Mouse (Mus musculus): ENCODE data around the gene Frmd4b. TPM values are rescaled to one million over a fixed set of nuclear protein-coding genes. Genes with fewer than 3 reads are reported as not detected.

Frmd4b gene
- polyA plus RNA-seq, 1 experiment from 2014 or later: 15.8 TPM

GRCm38 (mm10) chr6:97346932-97347331, 270.4 kb downstream of the Frmd4b start:
- Histone ChIP-seq H3K9ac (replicated peaks; ENCODE audit: low read length) (no peak overlapping the region), H3K27me3 (ENCODE audit: control insufficient read depth, insufficient read depth, low read length) (no peaks in the 10 kb centered on the region), H3K27ac (replicated peaks; ENCODE audit: low read depth, low read length) (no peak overlapping the region), H3K36me3 (replicated peaks; ENCODE audit: control insufficient read depth, insufficient read depth, low read depth, low read length) (no peaks in the 10 kb centered on the region), H3K4me2 (ENCODE audit: low read depth, low read length) (no peak overlapping the region), H3K9me3 (replicated peaks; ENCODE audit: control insufficient read depth, low read length) (no peaks in the 10 kb centered on the region), H3K4me1 (ENCODE audit: control insufficient read depth, insufficient read depth, low read length) (no peaks in the 10 kb centered on the region; the same call in 1 of the 2 replicates), H3K4me3 (ENCODE audit: low read depth, low read length) (no peak overlapping the region)
- no peak for ATAC-seq (replicated peaks; ENCODE audit: insufficient number of reproducible peaks, low FRiP score, low TSS enrichment, low read depth)
- WGBS: 86% methylated on average over 1 of the region's 1 CpGs
- DNase-seq (ENCODE audit: low spot score): no peak

GRCm38 (mm10) chr6:97346527-97346926, 270.8 kb downstream of the Frmd4b start:
- WGBS: 62% methylated on average over 10 of the region's 10 CpGs
- Histone ChIP-seq H3K9me3 (replicated peaks; ENCODE audit: control insufficient read depth, low read length) (no peaks in the 10 kb centered on the region), H3K4me1 (ENCODE audit: control insufficient read depth, insufficient read depth, low read length) (no peaks in the 10 kb centered on the region; the same call in 1 of the 2 replicates), H3K4me3 (ENCODE audit: low read depth, low read length) (no peak overlapping the region), H3K4me2 (ENCODE audit: low read depth, low read length) (no peak overlapping the region), H3K27ac (replicated peaks; ENCODE audit: low read depth, low read length) (no peak overlapping the region), H3K9ac (replicated peaks; ENCODE audit: low read length) (no peak overlapping the region), H3K27me3 (ENCODE audit: control insufficient read depth, insufficient read depth, low read length) (no peaks in the 10 kb centered on the region), H3K36me3 (replicated peaks; ENCODE audit: control insufficient read depth, insufficient read depth, low read depth, low read length) (no peaks in the 10 kb centered on the region)
- no peak for ATAC-seq (replicated peaks; ENCODE audit: insufficient number of reproducible peaks, low FRiP score, low TSS enrichment, low read depth)
- no peak for DNase-seq (ENCODE audit: low spot score)

GRCm38 (mm10) chr6:97345921-97346320, 271.4 kb downstream of the Frmd4b start:
- 83% methylated on average over 2 of the region's 2 CpGs for WGBS
- Histone ChIP-seq H3K27me3 (ENCODE audit: control insufficient read depth, insufficient read depth, low read length) (no peaks in the 10 kb centered on the region), H3K36me3 (replicated peaks; ENCODE audit: control insufficient read depth, insufficient read depth, low read depth, low read length) (no peaks in the 10 kb centered on the region), H3K9me3 (replicated peaks; ENCODE audit: control insufficient read depth, low read length) (no peaks in the 10 kb centered on the region), H3K4me2 (ENCODE audit: low read depth, low read length) (no peak overlapping the region), H3K9ac (replicated peaks; ENCODE audit: low read length) (no peak overlapping the region), H3K4me3 (ENCODE audit: low read depth, low read length) (no peak overlapping the region), H3K4me1 (ENCODE audit: control insufficient read depth, insufficient read depth, low read length) (no peaks in the 10 kb centered on the region), H3K27ac (replicated peaks; ENCODE audit: low read depth, low read length) (no peak overlapping the region)
- DNase-seq (ENCODE audit: low spot score) (no peak), ATAC-seq (replicated peaks; ENCODE audit: insufficient number of reproducible peaks, low FRiP score, low TSS enrichment, low read depth) (no peak)

- H3K27me3 ChIP-seq (ENCODE audit: control insufficient read depth, insufficient read depth, low read length): no peaks in the 10 kb centered on the region
- no peaks in the 10 kb centered on the region for H3K4me1 ChIP-seq (ENCODE audit: control insufficient read depth, insufficient read depth, low read length)
- H3K9me3 ChIP-seq (replicated peaks; ENCODE audit: control insufficient read depth, low read length): no peaks in the 10 kb centered on the region
- H3K36me3 ChIP-seq (replicated peaks; ENCODE audit: control insufficient read depth, insufficient read depth, low read depth, low read length): no peaks in the 10 kb centered on the region
- H3K9ac ChIP-seq (replicated peaks; ENCODE audit: low read length): no peak overlapping the region
- ATAC-seq (replicated peaks; ENCODE audit: insufficient number of reproducible peaks, low FRiP score, low TSS enrichment, low read depth): no peak
- 89% methylated on average over 5 of the region's 5 CpGs for WGBS
- no peak for DNase-seq (ENCODE audit: low spot score)
- no peak overlapping the region for H3K4me3 ChIP-seq (ENCODE audit: low read depth, low read length)
- no peak overlapping the region for H3K27ac ChIP-seq (replicated peaks; ENCODE audit: low read depth, low read length)
- H3K4me2 ChIP-seq (ENCODE audit: low read depth, low read length): no peak overlapping the region
Observed at GRCm38 (mm10) chr6:97342185-97342584, 275.2 kb downstream of the Frmd4b start.

- DNase-seq (ENCODE audit: low spot score): no peak
- H3K27me3 ChIP-seq (ENCODE audit: control insufficient read depth, insufficient read depth, low read length): no peaks in the 10 kb centered on the region
- no peak for ATAC-seq (replicated peaks; ENCODE audit: insufficient number of reproducible peaks, low FRiP score, low TSS enrichment, low read depth)
- WGBS: 97% methylated on average over 1 of the region's 1 CpGs
- no peak overlapping the region for H3K4me2 ChIP-seq (ENCODE audit: low read depth, low read length)
- H3K36me3 ChIP-seq (replicated peaks; ENCODE audit: control insufficient read depth, insufficient read depth, low read depth, low read length): no peaks in the 10 kb centered on the region
- H3K4me1 ChIP-seq (ENCODE audit: control insufficient read depth, insufficient read depth, low read length): no peaks in the 10 kb centered on the region
- H3K9ac ChIP-seq (replicated peaks; ENCODE audit: low read length): no peak overlapping the region
- H3K9me3 ChIP-seq (replicated peaks; ENCODE audit: control insufficient read depth, low read length): no peaks in the 10 kb centered on the region
- no peak overlapping the region for H3K4me3 ChIP-seq (ENCODE audit: low read depth, low read length)
- H3K27ac ChIP-seq (replicated peaks; ENCODE audit: low read depth, low read length): no peak overlapping the region
Observed at GRCm38 (mm10) chr6:97341628-97342027, 275.7 kb downstream of the Frmd4b start.

- no peaks in the 10 kb centered on the region for H3K36me3 ChIP-seq (replicated peaks; ENCODE audit: control insufficient read depth, insufficient read depth, low read depth, low read length)
- H3K9ac ChIP-seq (replicated peaks; ENCODE audit: low read length): no peak overlapping the region
- H3K4me1 ChIP-seq (ENCODE audit: control insufficient read depth, insufficient read depth, low read length): no peaks in the 10 kb centered on the region
- no peaks in the 10 kb centered on the region for H3K9me3 ChIP-seq (replicated peaks; ENCODE audit: control insufficient read depth, low read length)
- ATAC-seq (replicated peaks; ENCODE audit: insufficient number of reproducible peaks, low FRiP score, low TSS enrichment, low read depth) (no peak), DNase-seq (ENCODE audit: low spot score) (no peak)
- WGBS: 89% methylated on average over 3 of the region's 3 CpGs
- H3K4me2 ChIP-seq (ENCODE audit: low read depth, low read length): no peak overlapping the region
- no peak overlapping the region for H3K27ac ChIP-seq (replicated peaks; ENCODE audit: low read depth, low read length)
- H3K4me3 ChIP-seq (ENCODE audit: low read depth, low read length): no peak overlapping the region
- no peaks in the 10 kb centered on the region for H3K27me3 ChIP-seq (ENCODE audit: control insufficient read depth, insufficient read depth, low read length)
Observed at GRCm38 (mm10) chr6:97341148-97341547, 276.2 kb downstream of the Frmd4b start.

GRCm38 (mm10) chr6:97340211-97340791, 277.0 kb downstream of the Frmd4b start:
- no peak overlapping the region for H3K27ac ChIP-seq (replicated peaks; ENCODE audit: low read depth, low read length)

GRCm38 (mm10) chr6:97339271-97339681, 278.1 kb downstream of the Frmd4b start:
- no peak overlapping the region for H3K4me3 ChIP-seq (ENCODE audit: low read depth, low read length)
- no peak overlapping the region for H3K9ac ChIP-seq (replicated peaks; ENCODE audit: low read length)
- whole genome bisulfite sequencing: 19% methylated on average over 5 of the region's 5 CpGs
- H3K4me2 ChIP-seq (ENCODE audit: low read depth, low read length): no peak overlapping the region
- H3K9me3 ChIP-seq (replicated peaks; ENCODE audit: control insufficient read depth, low read length): no peaks in the 10 kb centered on the region
- DNase-seq (ENCODE audit: low spot score): no peak
- no peaks in the 10 kb centered on the region for H3K36me3 ChIP-seq (replicated peaks; ENCODE audit: control insufficient read depth, insufficient read depth, low read depth, low read length)
- peak; percentile 48; the same call in 1 of the 2 replicates for ATAC-seq (replicated peaks; ENCODE audit: insufficient number of reproducible peaks, low FRiP score, low TSS enrichment, low read depth)
- no peaks in the 10 kb centered on the region for H3K27me3 ChIP-seq (ENCODE audit: control insufficient read depth, insufficient read depth, low read length)
- H3K4me1 ChIP-seq (ENCODE audit: control insufficient read depth, insufficient read depth, low read length): no peaks in the 10 kb centered on the region
- no peak overlapping the region for H3K27ac ChIP-seq (replicated peaks; ENCODE audit: low read depth, low read length)

More at GRCm38 (mm10) chr6:97340211-97340791, 277.0 kb downstream of the Frmd4b start:
- Histone ChIP-seq H3K4me2 (ENCODE audit: low read depth, low read length) (no peak overlapping the region), H3K4me3 (ENCODE audit: low read depth, low read length) (no peak overlapping the region), H3K9me3 (replicated peaks; ENCODE audit: control insufficient read depth, low read length) (no peaks in the 10 kb centered on the region), H3K27me3 (ENCODE audit: control insufficient read depth, insufficient read depth, low read length) (no peaks in the 10 kb centered on the region), H3K4me1 (ENCODE audit: control insufficient read depth, insufficient read depth, low read length) (no peaks in the 10 kb centered on the region), H3K36me3 (replicated peaks; ENCODE audit: control insufficient read depth, insufficient read depth, low read depth, low read length) (no peaks in the 10 kb centered on the region), H3K9ac (replicated peaks; ENCODE audit: low read length) (no peak overlapping the region)
- 74% methylated on average over 17 of the region's 17 CpGs for WGBS
- ATAC-seq (replicated peaks; ENCODE audit: insufficient number of reproducible peaks, low FRiP score, low TSS enrichment, low read depth) (0 out of 2 replicates have a peak, but pooled peaks have one; percentile 41), DNase-seq (ENCODE audit: low spot score) (no peak)

Measured in embryonic facial prominence, embryonic 11.5 days (tissue).